Mouse (Mus musculus): ENCODE results near the gene Tmem125.
"Not testable (repeated sequence)": the region's sequence is repeated elsewhere in the genome, so short reads cannot be mapped to it uniquely, and the experiment has no call there.

The Tmem125 gene

DNA sequence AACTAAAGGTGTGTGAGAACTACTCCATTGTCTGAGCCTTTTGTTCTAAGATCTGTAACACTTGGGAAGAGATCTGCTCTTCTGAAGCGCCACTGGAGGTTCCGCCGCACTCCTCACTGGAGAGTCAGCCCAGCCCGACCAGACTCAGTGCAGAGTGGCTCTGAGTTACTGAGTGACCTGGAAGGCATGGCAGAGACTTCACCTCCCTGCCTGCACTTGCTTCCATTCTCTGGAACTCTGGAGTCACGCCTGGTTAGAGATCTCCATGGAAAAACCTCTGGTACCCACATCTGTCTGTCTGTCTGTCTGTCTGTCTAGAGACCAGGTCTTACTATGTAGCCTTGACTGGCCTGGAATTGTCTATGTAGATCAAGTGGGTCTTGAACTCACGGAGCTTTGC is 8.2 kb downstream of the Tmem125 start:
- no peak for DNase-seq

- DNase-seq: no peak
Measured at GRCm38 (mm10) chr4:118533605-118534004, 10.2 kb downstream of the Tmem125 start.

DNA sequence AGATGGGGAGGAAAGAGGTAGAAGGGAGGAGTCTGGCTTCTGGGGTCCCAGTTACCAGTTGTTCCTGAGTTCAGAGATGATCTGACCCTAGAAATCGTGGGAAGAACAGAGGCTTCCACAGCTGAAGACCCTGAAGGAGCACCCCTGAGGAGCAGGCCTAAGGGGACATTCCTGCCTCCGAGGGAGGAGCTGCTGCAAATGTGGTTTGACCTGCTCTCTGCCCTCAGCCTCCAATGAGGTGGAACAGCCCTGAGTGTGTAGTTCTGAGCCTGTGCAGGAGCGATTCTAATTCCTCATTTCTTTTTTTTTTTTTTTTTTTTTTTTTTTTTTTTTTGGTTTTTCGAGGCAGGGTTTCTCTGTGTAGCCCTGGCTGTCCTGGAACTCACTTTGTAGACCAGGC is 10.7 kb downstream of the Tmem125 start:
- no peak for DNase-seq

DNA sequence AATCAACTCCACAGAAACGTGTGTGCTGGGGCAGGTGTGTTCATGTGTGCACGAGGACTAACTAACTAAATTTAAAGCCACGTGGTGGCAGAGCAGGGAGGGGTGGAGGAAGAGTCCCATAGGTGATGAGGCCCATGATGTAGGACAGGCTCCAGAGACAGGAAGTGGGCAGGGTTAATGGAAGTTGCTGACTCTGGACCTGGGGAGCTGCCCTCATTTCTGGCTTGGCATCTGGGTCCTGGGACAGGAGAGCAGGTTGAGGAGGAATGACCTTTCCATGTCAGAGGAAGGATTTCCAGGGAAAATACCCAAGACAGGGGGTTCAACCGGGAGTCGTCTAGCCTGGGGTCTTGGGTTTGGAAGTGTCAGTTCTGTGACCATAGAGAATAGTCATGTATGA is 11.2 kb downstream of the Tmem125 start:
- DNase-seq: no peak

GRCm38 (mm10) chr4:118527720-118528119 is 16.1 kb downstream of the Tmem125 start:
- no peak for DNase-seq

- no peak for DNase-seq
Measured at GRCm38 (mm10) chr4:118527335-118527681, 16.5 kb downstream of the Tmem125 start.

- no peak for DNase-seq
Measured at GRCm38 (mm10) chr4:118526408-118527334, 17.2 kb downstream of the Tmem125 start, which contains the start of gene 2610528J11Rik. TSS of gene 2610528J11Rik (plus strand) at chr4:118526999.

DNA sequence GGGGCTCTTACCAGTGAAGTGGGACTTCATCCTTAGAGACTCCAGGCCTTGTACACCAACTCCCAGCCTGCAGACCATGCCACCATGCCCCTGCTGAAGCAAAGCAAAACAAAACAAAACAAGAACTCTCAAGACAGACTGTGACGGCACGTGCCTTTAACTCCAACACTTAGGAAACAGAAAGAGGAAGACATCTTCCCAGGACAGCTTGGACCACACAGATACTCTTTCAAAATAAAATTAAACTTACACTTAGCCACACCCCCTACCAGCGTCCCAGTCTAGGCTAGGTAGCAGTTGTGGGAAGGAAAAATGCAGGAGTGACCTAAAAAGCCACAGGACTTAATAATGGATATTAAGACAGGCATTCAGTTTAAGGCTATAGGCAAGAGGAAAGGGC is 18.1 kb downstream of the Tmem125 start:
- DNase-seq: no peak

DNA sequence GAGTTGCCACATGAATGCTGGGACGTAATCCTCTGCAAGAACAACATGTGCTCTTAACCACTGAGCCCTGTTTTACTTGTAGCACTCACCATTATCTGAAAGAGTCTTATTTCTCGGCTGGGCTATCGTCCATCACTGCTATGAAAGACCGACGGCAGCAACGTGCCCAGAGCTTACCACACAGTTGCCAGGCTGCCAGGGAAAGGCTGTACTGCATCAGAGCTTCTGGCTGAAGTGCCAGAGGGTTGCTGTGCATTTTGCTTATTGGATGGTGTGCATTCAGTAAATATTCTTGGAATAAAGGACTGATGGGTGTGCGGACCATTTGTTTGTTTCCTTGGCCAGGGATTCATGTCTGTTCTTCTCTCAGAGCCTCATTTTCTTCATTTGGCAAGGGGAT is 19.9 kb downstream of the Tmem125 start:
- no peak for DNase-seq

GRCm38 (mm10) chr4:118522248-118522647 is 21.6 kb downstream of the Tmem125 start:
- DNase-seq: no peak

DNA sequence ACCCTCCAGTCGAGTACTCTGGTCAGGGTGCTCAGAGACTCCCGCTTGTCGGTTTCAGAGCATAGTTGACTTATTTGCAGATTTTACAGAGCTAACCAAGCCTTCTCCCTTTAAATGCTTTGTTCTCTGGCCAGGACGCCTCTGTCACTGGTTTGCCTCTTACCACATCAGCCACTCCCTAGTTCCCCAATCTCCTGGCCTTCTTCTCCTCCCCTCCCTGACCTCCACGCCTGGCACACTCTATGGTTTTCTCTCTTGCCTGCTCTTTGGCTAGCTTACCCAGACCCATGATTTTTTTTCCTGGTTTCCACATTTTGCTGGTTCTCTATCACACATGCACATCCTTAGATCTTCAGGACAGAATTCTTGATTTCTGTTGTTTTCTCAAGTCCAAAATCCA is 25.6 kb downstream of the Tmem125 start:
- no peak for DNase-seq

GRCm38 (mm10) chr4:118517497-118518146 is 26.2 kb downstream of the Tmem125 start:
- DNase-seq: no peak

- DNase-seq: no peak
Measured at GRCm38 (mm10) chr4:118516699-118517496, 26.9 kb downstream of the Tmem125 start.

- DNase-seq: no peak
Measured at GRCm38 (mm10) chr4:118509050-118509449, 34.8 kb downstream of the Tmem125 start.

- DNase-seq: not testable (repeated sequence)
Measured at GRCm38 (mm10) chr4:118507171-118507570, 36.7 kb downstream of the Tmem125 start.

GRCm38 (mm10) chr4:118505551-118505950 is 38.3 kb downstream of the Tmem125 start:
- no peak for DNase-seq

DNA sequence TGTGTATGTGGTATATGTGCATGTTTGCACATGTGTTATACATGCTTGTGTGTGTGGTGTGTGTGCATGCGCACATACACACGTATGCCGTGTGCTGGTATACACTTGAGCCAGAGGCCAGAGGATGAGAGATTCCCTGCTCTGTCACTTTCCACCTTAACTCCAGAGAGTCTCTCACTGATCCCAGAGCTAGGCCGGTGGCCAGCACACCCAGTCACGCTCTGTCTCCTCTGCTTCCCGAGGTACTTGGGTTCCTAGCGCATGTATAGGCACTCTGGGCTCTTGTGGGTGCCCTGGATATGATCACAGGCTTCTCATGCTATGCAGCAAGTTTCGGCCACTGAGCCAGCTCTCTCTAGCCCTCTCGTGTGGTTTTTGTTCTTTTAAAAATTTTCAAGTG is 43.1 kb downstream of the Tmem125 start:
- DNase-seq: no peak

- DNase-seq: no peak
Measured at GRCm38 (mm10) chr4:118500171-118500724, 43.6 kb downstream of the Tmem125 start.

All from cerebellum, adult 11 months (tissue).